Mouse (Mus musculus) gastrocnemius, postnatal 36 days (tissue): ENCODE data around the gene Afmid. TPM values are rescaled to one million over a fixed set of nuclear protein-coding genes. Genes with fewer than 3 reads are reported as not detected.
"Not testable (repeated sequence)": the region's sequence is repeated elsewhere in the genome, so short reads cannot be mapped to it uniquely, and the experiment has no call there.

Experiments
- DNase-seq, 2 experiments: peaks; one replicate each; pipeline ENCODE4 v3.0.0; 2022
- intact Hi-C: fragments of 180-260 bp; cut with DNase I; formaldehyde crosslinking; loops from one replicate; pipeline ENCODE4 v1.15.1; 2025
- total RNA-seq, 2 experiments: library from RNA; stranded (reverse); gene quantifications; 2 replicates each; pipeline ENCODE4 v1.2.3; 2021

Gene Afmid
- total RNA-seq, 2 experiments from 2014 or later: 2.7 to 3.0 TPM

DNA sequence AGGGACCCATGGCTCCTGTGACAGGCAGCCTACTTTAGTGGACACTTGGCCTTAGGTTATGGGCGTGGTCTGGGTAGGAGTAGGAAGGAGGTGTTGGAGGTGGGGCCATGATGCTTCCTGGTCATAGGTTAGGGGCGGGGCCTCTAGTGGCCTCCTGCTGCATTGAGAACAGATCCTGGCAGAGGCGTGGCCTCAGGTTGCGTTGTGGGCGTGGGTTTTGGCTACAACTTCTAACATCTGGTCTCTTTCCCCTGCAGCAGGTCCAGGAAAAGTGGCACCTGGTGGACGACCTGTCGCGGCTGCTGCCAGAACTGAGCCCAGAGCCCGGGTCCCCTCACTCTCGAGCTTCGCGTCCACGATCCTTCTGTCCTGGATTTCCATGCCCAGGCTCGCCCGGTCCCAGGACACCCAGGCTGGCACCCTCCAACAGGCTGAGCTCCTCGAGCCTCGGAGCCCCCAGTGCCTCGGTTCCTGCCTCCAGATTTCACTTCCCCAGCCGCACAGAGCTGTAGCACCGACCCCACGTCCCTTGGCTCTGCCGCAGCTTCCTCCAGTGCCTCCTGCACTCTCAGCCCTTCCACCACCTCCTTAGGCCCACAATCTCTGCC is 33.3 kb upstream of the Afmid start:
- intact Hi-C loops: no loop called here
- no peak for DNase-seq

DNA sequence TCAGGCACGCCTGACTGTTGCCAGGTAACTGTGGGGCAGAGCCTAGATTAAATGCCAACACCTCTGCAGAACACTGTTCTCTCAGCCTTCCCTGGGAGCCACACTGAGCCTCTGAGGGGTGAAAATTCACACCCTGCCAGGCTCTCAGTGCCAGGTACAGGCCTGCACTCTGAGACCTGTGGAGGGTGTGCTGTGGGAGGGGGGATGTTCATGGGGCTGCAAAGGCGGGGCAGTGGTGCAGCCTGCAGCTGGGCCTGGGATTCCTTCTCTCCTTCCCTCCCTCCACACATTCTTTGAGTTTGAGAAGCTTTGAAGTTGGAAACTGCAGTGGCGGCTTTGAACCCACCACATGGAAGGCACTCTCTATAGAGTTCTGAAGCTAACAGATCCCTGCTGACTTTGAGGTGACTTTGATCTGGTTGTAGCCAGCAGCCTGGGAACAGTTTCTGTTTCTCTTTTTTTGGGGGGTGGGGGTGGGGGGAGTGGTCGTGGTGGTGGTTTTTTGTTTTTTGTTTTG is 31.6 kb upstream of the Afmid start:
- DNase-seq: no peak
- intact Hi-C loops: no loop called here

DNA sequence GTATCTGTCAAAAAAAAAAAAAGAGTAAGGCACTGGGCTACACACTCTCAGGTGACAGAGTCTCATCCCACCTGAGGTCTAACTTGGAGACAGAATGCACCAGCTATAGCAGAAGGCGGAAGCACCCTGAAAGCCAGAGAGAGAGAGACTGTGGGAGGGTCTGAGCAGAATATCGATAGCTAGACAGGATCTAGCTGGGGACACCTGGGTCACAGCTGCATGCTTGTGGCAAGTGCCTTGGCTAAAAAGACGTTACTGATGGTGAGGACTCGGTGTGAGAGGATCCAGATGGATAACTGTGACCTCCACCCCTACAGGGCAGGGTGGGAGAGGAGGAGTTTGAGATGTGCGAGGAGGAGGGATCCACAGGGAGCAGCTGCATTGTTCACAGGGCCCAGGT is 28.8 kb upstream of the Afmid start:
- intact Hi-C loops: no loop called here
- no peak for DNase-seq

DNA sequence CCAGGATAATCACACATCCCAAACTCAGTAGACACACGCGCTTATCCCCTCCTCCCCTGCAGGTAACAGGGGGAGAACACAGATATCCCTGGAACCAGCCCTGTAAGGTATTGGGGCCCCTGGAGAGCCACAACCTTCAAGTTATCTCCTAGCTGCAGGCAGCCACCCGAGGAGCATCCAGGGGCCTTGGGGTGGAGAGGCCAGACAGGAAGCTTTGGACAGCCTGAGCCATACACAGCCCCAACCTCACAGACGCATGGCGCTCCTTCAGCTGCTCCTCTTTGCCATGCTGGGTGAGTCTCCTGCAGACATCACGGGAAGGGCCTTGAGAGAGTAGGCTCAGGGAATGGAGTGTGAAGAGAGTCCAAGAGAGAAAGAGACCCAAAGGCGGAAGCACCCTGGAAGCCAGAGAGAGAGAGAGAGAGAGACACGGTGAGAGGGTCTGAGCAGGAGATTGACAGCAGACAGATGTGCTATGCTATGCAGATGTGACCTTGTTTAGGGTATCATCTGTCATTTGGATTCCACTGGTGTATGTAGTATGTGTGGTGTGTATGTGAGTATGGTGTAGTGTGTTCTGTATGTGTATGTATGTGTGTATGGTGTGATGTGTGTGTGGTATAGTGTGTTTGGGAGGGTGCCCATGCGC is 28.1 kb upstream of the Afmid start, which contains the start of gene 6030468B19Rik:
TSS of gene 6030468B19Rik (plus strand) at position 150 of the 649 bp plus-strand sequence.
- no peak for DNase-seq
- intact Hi-C loops: no loop called here

DNA sequence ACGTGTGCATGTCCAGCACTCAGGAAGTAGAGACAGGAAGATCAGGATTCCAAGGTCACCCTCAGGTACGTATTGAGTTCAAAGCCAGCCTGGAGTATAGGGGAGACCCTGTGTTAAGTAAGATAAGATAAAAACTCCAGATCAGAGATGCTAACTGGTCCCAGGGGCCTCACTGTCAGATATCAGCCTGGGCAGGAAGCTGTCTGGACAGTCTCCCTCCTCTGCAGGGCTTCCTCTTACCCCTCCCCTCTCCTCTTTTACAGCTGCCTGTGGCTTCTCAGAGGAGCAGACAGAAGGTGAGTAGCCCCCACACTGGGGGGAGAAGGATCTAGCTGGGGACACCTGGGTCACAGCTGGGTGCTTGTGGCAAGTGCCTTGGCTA is 27.6 kb upstream of the Afmid start:
- intact Hi-C loops: no loop called here
- DNase-seq: no peak

DNA sequence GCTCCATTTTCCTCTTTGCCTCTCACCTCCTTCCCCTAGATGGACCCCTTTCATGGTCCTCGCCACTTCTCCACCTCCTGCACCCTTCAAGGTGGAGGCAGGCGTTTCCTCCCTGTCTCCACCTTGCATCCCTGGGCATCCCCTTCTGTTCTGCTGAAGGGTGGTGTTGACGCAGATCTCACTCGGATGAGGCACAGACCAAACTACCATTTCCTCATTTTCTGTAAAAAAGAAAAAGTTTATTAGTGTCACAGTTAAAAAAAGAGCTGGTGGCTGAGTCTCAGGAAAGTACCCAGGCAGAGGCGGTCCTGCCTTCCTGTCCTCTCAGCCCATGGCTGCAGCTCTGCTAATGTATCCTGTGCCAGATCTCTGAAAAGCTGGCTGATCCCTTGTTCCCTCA is 26.6 kb upstream of the Afmid start:
- intact Hi-C loops: no loop called here
- no peak for DNase-seq

DNA sequence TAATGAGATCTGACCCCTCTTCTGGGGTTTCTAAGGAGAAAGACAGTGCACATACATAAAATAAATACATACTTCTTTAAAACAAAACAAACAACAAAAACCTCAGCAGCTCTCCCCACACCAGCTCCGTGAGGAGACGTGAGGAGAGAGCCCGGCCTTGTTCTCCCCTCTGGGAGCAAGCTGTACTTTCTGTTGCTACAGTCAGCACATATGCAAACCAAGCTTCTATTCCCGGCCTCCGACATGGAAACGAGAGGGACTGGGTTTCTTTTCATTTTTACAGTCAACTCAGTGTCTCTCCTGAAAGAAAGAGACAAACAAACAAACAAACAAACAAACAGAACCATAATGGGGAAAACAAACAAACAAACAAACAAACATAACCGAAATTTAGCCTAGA is 25.7 kb upstream of the Afmid start:
- intact Hi-C loops: no loop called here
- no peak for DNase-seq

DNA sequence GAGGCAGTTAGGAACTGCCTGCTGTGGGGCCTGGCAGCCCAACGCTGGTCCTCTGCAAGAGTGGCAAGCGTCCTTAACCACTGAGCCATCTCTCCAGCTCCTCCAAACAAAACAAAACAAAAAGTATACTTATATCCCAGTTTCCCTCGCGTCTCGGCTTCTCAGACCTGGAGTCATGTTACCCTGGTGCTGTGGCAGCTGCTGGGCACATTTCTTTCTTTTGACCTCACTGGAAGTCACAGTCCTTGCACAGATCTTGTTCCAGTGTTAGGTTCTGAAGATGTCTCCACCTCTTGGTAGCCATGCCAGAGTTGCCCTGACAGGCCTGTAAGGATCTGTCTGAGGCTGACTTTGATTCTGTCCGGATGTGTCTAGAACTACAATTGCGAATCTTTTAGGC is 24.1 kb upstream of the Afmid start:
- intact Hi-C loops: no loop called here
- DNase-seq: no peak

DNA sequence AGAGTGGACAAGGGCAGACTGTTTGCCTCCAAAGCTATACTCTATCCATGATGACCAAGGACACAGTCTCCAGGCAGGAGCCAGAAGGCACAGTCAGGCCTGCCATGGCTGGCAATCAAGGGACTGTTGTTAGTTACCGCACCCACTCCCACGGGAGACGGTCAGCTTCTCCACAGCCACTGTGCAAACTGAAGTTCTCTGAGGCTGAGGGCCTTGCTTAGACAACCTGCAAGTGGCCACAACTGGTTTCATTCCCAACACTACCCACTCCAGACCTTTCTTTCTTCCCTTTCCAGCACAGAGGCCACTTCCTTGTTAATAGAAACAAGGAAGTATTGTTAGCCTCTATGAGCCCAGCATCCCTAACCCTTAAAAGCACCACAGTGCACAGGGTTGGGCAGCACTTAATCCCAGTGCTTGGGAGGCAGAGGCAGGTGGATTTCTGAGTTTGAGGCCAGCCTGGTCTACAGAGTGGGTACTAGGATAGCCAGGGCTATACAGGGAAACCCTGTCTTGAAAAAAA is 22.5 kb upstream of the Afmid start:
- DNase-seq: no peak
- intact Hi-C loops: no loop called here

DNA sequence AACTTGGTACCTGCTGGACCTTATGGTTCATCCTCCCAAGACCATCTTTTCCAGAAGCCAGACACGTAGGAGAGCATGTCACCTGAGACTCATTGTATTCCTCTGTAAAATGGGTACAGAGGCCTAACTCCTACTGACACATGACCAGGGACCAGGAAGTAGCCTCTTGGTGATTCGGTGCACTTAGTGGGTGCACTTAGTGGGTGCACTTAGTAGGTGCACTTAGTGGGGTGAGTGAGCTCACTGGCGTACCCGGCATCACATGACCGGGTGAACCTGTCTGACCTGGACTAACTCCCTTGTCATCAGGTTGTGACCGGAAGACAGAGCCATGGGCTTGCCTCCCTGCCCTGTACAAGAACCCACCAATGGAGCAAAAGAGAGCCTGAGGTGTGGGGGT is 18.9 kb upstream of the Afmid start:
- intact Hi-C loops: no loop called here
- DNase-seq: no peak

DNA sequence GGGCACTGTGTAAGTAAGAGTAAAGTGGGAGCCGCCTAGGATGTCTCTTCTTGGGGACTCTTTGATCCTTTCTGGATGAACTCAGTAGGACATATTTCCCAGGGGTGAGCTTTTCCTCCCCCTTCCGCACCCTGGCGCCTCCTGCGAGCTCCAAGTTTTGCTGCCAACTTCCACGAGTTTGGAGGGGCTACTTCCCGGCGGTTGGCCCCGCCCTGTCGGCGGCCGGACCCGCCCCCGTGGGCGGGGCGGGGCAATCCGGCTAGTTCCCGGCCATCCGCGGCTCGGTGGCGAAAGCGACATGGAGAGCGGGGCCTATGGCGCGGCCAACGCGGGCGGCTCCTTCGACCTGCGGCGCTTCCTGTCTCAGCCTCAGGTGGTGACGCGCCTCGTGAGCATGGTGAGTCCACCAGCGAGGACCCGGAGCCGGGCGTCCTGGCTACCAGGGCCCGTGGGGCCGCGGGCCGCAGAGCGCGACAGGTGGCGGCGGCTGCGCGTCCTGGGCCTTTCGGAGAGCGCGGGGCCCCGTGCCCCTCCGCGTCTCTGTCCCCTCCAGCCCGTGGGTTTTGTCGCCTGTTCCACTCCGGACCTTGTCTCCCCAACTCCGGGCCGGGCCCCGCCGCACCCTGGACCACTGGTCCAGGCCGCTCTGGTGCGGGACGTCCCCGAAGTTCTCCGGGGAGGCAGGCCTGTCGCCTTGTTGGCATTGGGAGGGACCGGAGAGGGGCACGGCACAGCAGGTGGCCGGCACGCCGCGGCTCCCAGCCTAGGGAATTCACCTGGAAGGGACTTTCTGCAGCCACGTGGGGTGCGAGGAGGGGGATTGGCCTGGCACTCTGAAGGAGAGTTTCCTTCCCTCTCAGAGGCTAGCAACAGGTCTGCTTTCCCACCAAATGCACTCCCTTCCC is 16.1 kb upstream of the Afmid start, which contains the start of the genes Gm20708 and Syngr2:
TSS of gene Gm20708 (plus strand) at position 262 of the 905 bp plus-strand sequence.
TSS of gene Syngr2 (plus strand) at position 262 of the 905 bp plus-strand sequence.
- intact Hi-C loops: no loop called here
- peak; percentile 69 to 72 for DNase-seq

DNA sequence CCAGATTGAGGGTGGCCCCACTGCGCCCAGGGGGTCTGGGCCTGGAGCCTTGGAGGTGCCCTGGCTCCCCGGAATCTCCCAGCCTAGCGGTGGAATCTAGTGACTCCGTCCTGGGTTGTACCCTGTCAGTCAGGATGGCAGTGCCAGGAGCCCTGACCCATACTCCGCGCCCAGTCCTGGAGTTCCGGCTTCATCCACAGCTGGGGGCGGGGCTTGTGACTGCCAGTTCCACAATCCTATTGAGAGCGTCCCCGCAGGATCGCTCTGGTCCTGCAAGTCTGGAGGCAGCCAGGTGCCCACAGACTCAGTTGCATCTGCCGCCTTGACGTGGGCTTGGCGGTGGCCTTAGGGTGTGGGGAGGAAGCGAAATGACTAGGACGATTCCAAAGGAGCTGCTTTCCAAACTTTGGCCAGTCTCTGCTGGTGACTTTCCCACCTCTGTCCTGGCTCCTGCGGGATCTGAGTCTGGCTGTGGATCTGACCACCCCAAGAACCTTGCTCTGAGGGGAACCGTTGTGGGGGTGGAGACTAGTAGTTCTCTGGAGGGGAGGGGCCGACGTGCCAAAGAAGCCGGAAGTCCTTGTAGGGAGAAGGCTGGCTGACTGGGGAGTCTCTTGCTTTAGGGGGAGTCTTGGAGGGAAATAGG is 15.2 kb upstream of the Afmid start:
- peak; percentile 75 to 87 for DNase-seq
- intact Hi-C loops: no loop called here

DNA sequence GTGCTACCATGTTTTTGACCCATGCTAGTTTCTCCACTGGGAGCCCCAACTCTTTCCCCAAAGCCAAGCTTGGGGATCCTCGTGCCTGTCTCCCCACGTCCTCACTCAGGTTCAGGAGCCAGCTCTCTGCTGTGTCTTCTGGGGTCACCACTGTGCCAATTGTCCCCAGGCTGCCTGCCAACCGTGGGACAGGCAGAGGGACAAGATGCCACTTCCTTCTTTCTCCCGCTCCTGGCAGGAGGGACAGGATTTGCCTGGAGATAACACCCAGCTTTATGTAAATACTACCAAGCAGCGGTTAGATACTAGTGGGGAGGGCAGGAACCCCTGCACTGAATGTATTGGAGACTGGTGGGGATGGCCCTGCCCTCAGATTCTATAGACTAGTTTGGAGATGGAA is 11.9 kb upstream of the Afmid start:
- intact Hi-C loops: no loop called here
- DNase-seq: no peak

DNA sequence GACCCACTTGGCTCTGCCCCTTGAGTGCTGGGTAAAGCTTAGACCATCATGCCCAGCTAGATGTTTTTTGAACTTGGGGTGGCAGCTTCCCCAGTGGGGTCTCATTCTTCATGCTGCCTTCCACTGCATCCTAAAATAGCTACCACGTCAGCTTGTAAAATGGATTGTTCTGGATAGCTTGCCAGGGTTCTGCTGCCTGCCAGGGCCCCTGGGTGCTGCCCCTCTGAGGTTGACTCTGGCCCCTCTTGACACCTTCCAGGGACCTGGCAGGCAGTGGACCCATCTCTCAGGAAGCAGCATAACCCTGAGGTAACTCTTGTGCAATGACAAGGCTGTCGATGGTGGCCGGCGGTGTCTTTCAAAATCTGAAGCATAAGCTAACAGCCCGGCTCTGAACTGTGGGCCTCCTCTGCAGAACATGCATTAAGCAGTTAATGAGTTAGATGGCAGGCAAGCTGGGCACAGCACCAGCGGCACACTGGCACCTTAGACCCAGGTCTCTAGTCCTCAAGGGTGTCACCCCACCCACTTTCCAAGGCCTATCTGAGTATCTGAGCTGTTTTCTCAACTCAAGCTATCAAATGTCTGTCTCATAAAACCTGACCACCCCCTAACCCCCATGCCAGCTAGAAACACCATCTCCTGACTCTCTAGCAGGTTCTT is 10.9 kb upstream of the Afmid start:
- DNase-seq: no peak
- intact Hi-C loops: no loop called here

DNA sequence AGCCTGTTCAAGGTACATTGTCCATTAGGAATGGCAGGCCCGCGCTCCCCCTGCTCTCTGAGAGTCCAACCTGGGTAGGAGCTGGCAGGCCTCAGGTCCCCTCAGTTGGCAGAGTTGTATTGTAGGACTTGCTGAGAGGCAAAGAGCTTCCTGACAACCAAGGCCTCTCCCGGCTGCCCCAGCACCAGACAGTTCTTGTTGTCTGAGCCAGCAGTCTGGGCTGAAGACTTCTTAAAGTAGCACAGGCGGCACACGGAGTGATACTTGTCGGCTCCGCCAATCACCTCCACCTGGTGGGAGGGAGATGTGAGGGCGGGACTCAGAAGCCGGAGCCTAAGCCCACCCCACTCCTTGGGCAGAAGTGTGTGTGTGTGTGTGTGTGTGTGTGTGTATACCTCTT is 9.9 kb upstream of the Afmid start:
- DNase-seq, intact Hi-C loops: not testable (repeated sequence)

DNA sequence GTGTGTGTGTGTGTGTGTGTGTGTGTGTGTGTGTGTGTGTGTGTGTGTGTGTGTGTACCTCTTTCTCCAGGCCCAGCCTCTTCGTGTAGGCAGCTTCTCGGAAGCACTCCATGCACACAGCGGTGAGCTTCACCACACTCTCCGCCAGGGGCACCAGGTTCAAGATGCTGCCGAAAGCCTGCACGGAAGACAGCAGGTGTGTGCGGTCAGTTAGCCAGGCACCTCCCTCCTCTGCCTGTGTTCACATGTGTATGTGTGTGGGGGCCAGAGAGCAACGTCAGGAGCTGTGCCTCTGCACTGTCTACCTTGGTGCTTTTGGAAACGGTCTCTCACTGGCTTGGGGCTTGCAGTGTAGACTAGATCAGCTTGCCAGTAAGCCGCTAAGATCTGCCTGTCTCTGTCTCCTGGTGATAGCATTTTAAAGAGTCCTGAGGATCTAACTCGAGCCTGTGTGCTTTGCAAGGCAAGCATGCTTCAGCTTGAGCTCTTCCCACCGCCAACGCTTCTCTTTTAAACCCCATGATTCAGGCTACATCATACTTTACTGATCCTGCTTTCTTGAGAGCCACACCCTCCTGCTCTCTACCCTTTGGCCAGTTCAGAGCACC is 9.2 kb upstream of the Afmid start:
- DNase-seq: no peak
- intact Hi-C loops: no loop called here

DNA sequence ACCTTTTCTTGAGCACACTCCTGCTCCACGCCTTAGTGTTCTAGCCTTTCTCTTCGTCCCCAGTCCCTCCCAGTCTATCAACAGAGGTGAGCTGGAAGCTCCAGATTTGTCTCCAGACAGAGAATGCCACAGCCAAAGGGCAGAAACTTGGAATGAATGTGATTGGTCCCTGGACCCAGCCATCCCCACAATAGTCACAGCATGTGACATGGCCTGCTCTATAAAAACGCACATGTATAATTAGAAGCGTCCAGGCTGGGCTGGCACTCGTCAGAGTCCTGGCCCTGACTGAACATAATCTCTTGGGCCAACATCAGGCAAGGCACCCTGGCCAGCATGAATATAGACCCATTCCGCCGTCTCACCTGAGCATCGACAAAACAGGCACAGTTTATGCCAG is 6.6 kb upstream of the Afmid start:
- DNase-seq: peak; percentile 46 to 50
- intact Hi-C loops: no loop called here

DNA sequence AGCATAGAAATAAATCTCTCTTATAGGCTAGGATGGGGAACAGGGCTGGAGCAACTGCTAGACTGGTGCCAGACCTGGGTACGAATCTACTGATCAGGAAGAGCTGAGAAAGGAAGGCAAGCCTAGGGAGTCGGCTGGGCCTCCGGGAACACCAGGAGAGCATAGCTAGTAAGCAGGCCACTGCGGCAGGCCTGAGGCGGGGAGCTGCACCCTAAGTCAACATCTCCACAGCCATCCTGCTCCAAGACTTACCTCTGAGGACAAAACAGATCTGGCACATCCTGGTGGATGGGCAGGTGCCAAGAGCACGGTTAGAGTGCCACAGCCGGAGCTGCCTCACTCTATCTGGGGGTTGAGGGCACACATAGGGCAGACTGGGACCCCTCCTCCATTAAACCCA is 5.6 kb upstream of the Afmid start:
- intact Hi-C loops: no loop called here
- DNase-seq: no peak

DNA sequence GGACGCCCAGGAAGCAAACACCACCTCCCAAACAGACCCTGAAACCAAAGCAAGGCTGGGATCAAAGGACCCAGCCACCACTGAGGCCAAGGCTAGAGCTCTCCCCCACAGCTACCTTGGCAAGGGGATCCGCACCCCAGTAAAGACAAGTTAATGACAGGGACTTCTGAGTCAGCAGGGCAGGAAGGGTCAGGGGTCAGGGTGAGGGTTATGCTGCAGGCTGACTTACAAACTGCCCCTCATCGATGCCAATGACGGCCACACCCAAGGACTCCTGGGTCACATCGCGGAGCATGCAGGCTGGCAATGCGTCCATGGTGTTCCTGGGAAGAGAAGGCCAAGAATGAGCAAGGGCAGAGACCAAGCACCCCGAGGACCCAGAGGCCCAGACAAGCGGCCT is 3.9 kb upstream of the Afmid start:
- intact Hi-C loops: no loop called here

More for the DNA sequence above, 3.9 kb upstream of the Afmid start:
- no peak for DNase-seq
